Mouse (Mus musculus) hindbrain, embryonic 15.5 days (tissue): ENCODE results near the gene Adck2. TPM values are rescaled to one million over a fixed set of nuclear protein-coding genes. Genes with fewer than 3 reads are reported as not detected.

ENCODE experiments used
- ATAC-seq: fragments of 200-750 bp; cut with Nextera tagmentation; 2 replicates; pipeline ENCODE4 v1.8.0; 2017; ENCODE audit warnings: low read depth, moderate number of reproducible peaks, moderate TSS enrichment; ENCODE audit not compliant: low FRiP score
- H3K27ac ChIP-seq: fragments of 300-500 bp; sonication (generic); replicated peaks from 2 replicates; pipeline ENCODE4 v1.5.1; 2015; ENCODE audit warnings: mild to moderate bottlenecking, inconsistent platforms
- H3K27me3 ChIP-seq: fragments of 300-500 bp; sonication (generic); 2 replicates; pipeline ENCODE4 v1.6.1; 2015; ENCODE audit warnings: control low read depth, inconsistent platforms
- H3K36me3 ChIP-seq: fragments of 300-500 bp; sonication (generic); 2 replicates; pipeline ENCODE4 v1.6.1; 2015; ENCODE audit warnings: control low read depth, inconsistent platforms
- H3K4me1 ChIP-seq: fragments of 300-500 bp; sonication (generic); replicated peaks from 2 replicates; pipeline ENCODE4 v1.6.1; 2015; ENCODE audit warnings: control low read depth, inconsistent platforms
- H3K4me2 ChIP-seq: fragments of 300-500 bp; sonication (generic); 2 replicates; pipeline ENCODE4 v1.6.1; 2015; ENCODE audit warnings: moderate library complexity, mild to moderate bottlenecking, inconsistent platforms
- H3K4me3 ChIP-seq: fragments of 300-500 bp; sonication (generic); 2 replicates; pipeline ENCODE4 v1.5.1; 2015; ENCODE audit warnings: mild to moderate bottlenecking, inconsistent platforms
- H3K9ac ChIP-seq: fragments of 300-500 bp; sonication (generic); 2 replicates; pipeline ENCODE4 v1.6.1; 2015; ENCODE audit warnings: inconsistent platforms
- H3K9me3 ChIP-seq: fragments of 300-500 bp; sonication (generic); 2 replicates; pipeline ENCODE4 v1.6.1; 2016; ENCODE audit warnings: control low read depth, inconsistent platforms
- WGBS: fragments of 180-500 bp; shearing (Covaris S2); methylation state at CpG from one replicate; pipeline ENCODE4 v1.1.7; 2015; 5-methylcytosine and 5-hydroxymethylcytosine counted together
- polyA plus RNA-seq: library from polyadenylated mRNA; unstranded; fragments of >200 nt; fragmentation: Nextera tagmentation; extraction: Ambion mirVana; gene quantifications from 2 replicates; pipeline ENCODE4 v1.2.1, GENCODE M21; 2015

Adck2 gene
- polyA plus RNA-seq, 1 experiment from 2014 or later = 47.1 TPM

DNA sequence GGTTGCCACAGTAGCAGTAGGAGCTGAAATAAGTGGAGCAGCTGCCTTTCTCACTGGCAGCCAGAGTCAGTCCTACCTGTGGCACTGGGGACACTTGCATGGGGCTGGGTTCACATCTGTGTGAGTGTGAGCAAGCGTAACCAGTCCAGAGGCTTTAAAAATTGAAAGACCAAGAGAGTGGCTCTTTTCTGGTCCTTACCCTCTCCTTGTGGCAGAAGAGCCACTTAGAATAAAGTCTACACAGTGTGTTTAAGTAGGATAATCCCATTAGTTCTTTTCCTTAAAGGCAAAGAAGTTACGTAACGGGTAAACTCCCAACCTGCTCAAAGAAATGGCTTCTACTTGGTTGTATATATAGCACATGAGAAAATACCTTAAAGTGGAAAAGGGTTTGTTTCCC is 27.2 kb downstream of the Adck2 start:
- Histone ChIP-seq H3K9me3 (no peaks in the 10 kb centered on the region), H3K4me3 (no peak overlapping the region), H3K4me2 (no peak overlapping the region), H3K27ac (no peak overlapping the region), H3K9ac (no peak overlapping the region), H3K36me3 (peaks cover 45% of the 10 kb centered on the region), H3K4me1 (no peaks in the 10 kb centered on the region), H3K27me3 (no peaks in the 10 kb centered on the region)
- WGBS = 95% methylated on average over 3 of the region's 3 CpGs
- ATAC-seq = no peak

DNA sequence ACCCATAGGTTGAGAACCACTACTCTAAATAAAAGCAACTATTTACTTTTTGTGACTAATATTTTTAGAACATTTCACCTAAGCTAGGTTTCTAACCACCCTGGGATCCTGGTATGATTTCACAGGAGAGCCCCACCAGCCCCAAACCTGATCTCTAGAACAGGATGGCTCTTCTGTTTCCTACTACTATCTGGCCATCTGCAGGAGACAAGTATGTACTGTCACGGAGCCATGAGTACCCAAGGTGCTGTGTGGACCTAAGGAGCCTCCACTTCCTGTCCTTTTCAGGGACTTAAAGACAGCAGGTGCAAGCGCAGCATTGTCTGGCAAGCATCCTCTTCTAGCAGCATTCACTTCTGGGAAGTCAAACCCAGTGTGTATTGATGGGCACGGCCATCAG is 28.2 kb downstream of the Adck2 start:
- Histone ChIP-seq H3K27ac (no peak overlapping the region), H3K36me3 (peaks cover 45% of the 10 kb centered on the region), H3K4me3 (no peak overlapping the region), H3K9ac (no peak overlapping the region), H3K9me3 (no peaks in the 10 kb centered on the region), H3K27me3 (no peaks in the 10 kb centered on the region), H3K4me2 (no peak overlapping the region), H3K4me1 (no peaks in the 10 kb centered on the region)
- 90% methylated on average over 3 of the region's 3 CpGs for WGBS
- ATAC-seq = no peak

DNA sequence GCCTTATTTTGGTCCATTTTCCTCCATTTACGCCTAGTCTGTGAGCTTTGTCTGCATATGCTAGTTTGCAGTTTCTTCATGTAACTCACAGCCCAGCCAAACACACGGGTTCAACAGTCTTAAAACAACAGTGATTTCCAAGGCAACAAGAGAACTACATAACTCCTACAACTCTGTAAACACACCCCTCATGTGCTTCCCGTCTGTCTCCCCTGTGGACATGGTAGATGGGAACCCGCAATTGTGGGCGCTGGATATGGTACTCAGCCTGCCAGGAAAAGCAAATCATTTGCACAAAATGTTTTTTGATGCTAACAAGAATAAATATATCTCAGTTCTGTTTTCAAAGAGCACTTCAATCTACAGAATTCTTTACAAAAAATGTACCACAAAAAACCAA is 30.9 kb downstream of the Adck2 start:
- no peak for ATAC-seq
- no peaks in the 10 kb centered on the region for H3K4me1 ChIP-seq
- 85% methylated on average over 5 of the region's 5 CpGs for WGBS
- no peak overlapping the region for H3K4me2 ChIP-seq
- no peak overlapping the region for H3K9ac ChIP-seq
- no peak overlapping the region for H3K4me3 ChIP-seq
- H3K27ac ChIP-seq = no peak overlapping the region
- no peaks in the 10 kb centered on the region for H3K9me3 ChIP-seq
- peaks cover 29% of the 10 kb centered on the region for H3K36me3 ChIP-seq
- H3K27me3 ChIP-seq = no peaks in the 10 kb centered on the region

DNA sequence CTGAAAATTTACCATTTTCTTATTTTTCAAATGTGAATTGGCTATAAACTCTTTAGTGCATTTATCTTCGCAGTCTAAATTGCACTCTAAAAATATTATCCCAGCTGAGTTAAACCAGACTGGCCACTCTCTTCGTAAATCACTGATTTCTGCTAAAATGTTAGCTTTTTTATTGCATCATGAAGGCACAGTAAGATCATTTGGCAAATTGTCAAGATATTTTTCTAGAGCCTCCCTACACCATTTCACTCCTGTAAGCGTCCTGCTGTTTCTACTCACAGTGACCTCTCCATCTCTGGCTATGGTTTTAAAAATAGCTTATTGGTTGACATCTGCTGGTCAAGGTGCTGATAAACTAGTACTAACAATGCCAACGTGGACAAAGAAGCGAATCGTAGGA is 32.4 kb downstream of the Adck2 start:
- no peaks in the 10 kb centered on the region for H3K27me3 ChIP-seq
- no peaks in the 10 kb centered on the region for H3K4me1 ChIP-seq
- ATAC-seq = no peak
- no peak overlapping the region for H3K4me2 ChIP-seq
- H3K9me3 ChIP-seq = no peaks in the 10 kb centered on the region
- H3K27ac ChIP-seq = no peak overlapping the region
- WGBS = 88% methylated on average over 6 of the region's 6 CpGs
- peaks cover 21% of the 10 kb centered on the region for H3K36me3 ChIP-seq
- no peak overlapping the region for H3K4me3 ChIP-seq
- no peak overlapping the region for H3K9ac ChIP-seq

DNA sequence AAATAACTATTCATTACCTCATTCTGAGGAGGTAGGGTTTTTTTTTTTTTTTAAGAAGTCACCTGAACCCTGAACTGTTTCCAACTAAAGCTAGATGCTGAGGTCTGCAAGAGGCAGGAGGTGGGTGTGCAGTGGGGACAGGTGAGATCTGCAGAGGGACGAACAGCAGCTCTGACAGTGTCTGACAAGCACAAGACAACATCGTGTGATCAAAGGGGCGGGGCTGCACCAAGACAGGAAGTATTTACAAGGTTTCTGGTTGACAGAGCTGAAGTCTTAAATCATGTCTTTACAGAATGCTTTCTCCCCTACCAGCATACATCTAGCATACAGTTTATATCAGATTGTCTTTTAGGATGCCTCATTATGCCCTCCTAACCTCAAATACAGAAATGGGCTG is 33.2 kb downstream of the Adck2 start:
- no peak overlapping the region for H3K4me3 ChIP-seq
- no peak for ATAC-seq
- no peak overlapping the region for H3K4me2 ChIP-seq
- WGBS = 74% methylated on average over 3 of the region's 3 CpGs
- no peaks in the 10 kb centered on the region for H3K27me3 ChIP-seq
- no peak overlapping the region for H3K9ac ChIP-seq
- H3K27ac ChIP-seq = no peak overlapping the region
- peaks cover 20% of the 10 kb centered on the region for H3K36me3 ChIP-seq
- H3K4me1 ChIP-seq = no peaks in the 10 kb centered on the region
- H3K9me3 ChIP-seq = no peaks in the 10 kb centered on the region

- Histone ChIP-seq H3K4me3 (no peak overlapping the region), H3K27ac (no peak overlapping the region), H3K9me3 (no peaks in the 10 kb centered on the region), H3K4me2 (no peak overlapping the region), H3K4me1 (no peaks in the 10 kb centered on the region), H3K9ac (no peak overlapping the region), H3K27me3 (no peaks in the 10 kb centered on the region), H3K36me3 (peaks cover 15% of the 10 kb centered on the region)
- WGBS = 81% methylated on average over 5 of the region's 5 CpGs
- ATAC-seq = no peak
Observed at GRCm38 (mm10) chr6:39607365-39607764, 33.7 kb downstream of the Adck2 start.

GRCm38 (mm10) chr6:39610207-39610606 is 36.5 kb downstream of the Adck2 start:
- Histone ChIP-seq H3K36me3 (peaks cover 22% of the 10 kb centered on the region), H3K27me3 (no peaks in the 10 kb centered on the region), H3K27ac (no peak overlapping the region), H3K4me1 (no peaks in the 10 kb centered on the region), H3K4me2 (no peak overlapping the region), H3K9me3 (no peaks in the 10 kb centered on the region), H3K4me3 (no peak overlapping the region), H3K9ac (no peak overlapping the region)
- no peak for ATAC-seq
- WGBS = 68% methylated on average over 2 of the region's 2 CpGs

GRCm38 (mm10) chr6:39611296-39611695 is 37.6 kb downstream of the Adck2 start:
- Histone ChIP-seq H3K9me3 (no peaks in the 10 kb centered on the region), H3K4me1 (no peaks in the 10 kb centered on the region), H3K4me3 (no peak overlapping the region), H3K9ac (no peak overlapping the region), H3K4me2 (no peak overlapping the region), H3K27me3 (no peaks in the 10 kb centered on the region), H3K27ac (no peak overlapping the region), H3K36me3 (peaks cover 28% of the 10 kb centered on the region)
- WGBS = 94% methylated on average over 2 of the region's 2 CpGs
- ATAC-seq = no peak

Other genes starting within 250 kb of the Adck2 start
- 58.2 and 58.4 TPM in 2 replicates for gene Slc37a3, start 196.2 kb upstream of the Adck2 start, polyA plus RNA-seq
- 0.12 and 0.16 TPM in 2 replicates for gene Rab19, start 192.7 kb upstream of the Adck2 start, polyA plus RNA-seq
- 231 and 232 TPM in 2 replicates for gene Mkrn1, start 153.4 kb upstream of the Adck2 start, polyA plus RNA-seq
- 18.7 and 25.1 TPM in 2 replicates for gene Dennd2a, start 16.0 kb upstream of the Adck2 start, polyA plus RNA-seq
- gene Gm42420, start 11.9 kb downstream of the Adck2 start, polyA plus RNA-seq = 0.59 and 3.5 TPM in 2 replicates
- gene Ndufb2, start 18.7 kb downstream of the Adck2 start, polyA plus RNA-seq = 499 and 517 TPM in 2 replicates
- gene Braf, start 151.6 kb downstream of the Adck2 start, polyA plus RNA-seq = 23.6 and 23.8 TPM in 2 replicates
- gene Mrps33, start 237.1 kb downstream of the Adck2 start, polyA plus RNA-seq = 182 and 184 TPM in 2 replicates